Mouse (Mus musculus) embryonic stem cell, embryonic (primary cell): ENCODE results near the gene Bri3.

ENCODE experiments used
- CTCF ChIA-PET, 4 experiments: fragments of 300-600 bp in 2 of 4; fragments of 350-600 bp in 2 of 4; sonication (Branson Sonifier 250); formaldehyde crosslinking; loops; one replicate each; lab custom pipeline; 2022; ENCODE audit warnings: inconsistent platforms in 2 of 4; lab: Charles Lee
- POLR2A ChIA-PET, 4 experiments: fragments of 300-600 bp in 2 of 4; fragments of 350-600 bp in 2 of 4; sonication (Branson Sonifier 250); formaldehyde crosslinking; loops; one replicate each; lab custom pipeline; 2022; ENCODE audit warnings: antibody characterized with exemption in 4 of 4, inconsistent platforms in 1 of 4; lab: Charles Lee

Bri3 gene

DNA sequence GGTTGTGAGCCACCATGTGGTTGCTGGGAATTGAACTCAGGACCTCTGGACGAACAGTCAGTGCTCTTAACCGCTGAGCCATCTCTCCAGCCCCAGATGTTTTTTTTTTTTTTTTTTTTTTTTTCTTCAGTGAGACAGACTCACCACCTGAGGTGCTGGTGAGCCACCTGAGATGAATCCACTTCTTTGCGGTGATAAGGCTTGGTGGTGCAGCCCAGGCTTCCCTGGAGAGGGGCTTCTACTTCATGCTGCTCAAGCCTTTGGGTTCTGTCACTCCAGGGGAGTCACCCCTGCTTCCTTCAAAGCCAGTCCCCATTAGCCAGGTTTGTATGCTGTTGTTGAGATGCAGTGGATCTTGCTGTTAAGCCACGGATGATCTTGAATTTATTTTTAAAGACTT is 9.0 kb downstream of the Bri3 start:
- ChIA-PET CTCF (no interaction called here), POLR2A (interaction anchor here in 2 of 4 experiments (0.6 to 4.9 kb wide), 5 partner anchors 9 to 215 kb away, joined by 3 to 14 read pairs (median 3); no protein-coding TSS in a partner anchor)

DNA sequence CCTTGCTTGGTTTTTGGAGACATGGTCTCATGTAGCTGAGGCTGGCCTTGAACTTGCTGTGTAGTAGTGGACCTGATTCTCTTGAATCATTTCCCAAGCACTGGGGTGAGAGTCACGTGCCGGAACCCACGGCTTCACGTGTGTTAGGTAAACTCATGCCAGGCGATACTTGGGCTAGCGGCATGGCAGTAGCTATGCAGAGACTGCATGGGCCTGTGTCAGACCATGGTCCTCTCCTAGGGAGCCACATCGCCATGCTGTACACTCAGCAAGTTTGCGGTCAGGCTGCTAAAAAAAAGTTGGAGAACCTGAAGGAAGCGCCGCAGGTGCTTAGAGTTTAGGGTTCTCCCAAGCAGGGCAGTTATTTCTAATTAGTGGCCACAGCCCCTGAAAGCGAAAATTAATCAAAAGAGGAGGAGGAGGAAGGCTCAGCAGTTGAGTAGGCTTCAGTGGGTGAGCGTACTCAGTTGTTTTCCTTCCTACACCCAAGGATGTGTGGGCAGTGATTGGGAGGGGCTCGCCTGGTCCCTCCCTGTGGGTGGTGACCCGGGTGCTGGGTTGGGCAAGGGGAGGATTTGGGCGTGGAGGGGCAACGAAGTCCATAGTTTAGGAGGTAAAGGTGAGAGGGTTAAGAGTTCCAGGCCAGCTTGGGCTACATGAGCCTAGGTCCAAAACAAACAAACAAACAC is 10.0 kb downstream of the Bri3 start:
- POLR2A ChIA-PET: interaction anchor here in 3 of 4 experiments (0.6 to 2.2 kb wide), 19 partner anchors 8 to 916 kb away, joined by 3 to 12 read pairs (median 3); partner anchors contain the start of genes Baiap2l1 (in 3 of the 3) and Tecpr1 (in 1 of the 3)
- CTCF ChIA-PET: no interaction called here

DNA sequence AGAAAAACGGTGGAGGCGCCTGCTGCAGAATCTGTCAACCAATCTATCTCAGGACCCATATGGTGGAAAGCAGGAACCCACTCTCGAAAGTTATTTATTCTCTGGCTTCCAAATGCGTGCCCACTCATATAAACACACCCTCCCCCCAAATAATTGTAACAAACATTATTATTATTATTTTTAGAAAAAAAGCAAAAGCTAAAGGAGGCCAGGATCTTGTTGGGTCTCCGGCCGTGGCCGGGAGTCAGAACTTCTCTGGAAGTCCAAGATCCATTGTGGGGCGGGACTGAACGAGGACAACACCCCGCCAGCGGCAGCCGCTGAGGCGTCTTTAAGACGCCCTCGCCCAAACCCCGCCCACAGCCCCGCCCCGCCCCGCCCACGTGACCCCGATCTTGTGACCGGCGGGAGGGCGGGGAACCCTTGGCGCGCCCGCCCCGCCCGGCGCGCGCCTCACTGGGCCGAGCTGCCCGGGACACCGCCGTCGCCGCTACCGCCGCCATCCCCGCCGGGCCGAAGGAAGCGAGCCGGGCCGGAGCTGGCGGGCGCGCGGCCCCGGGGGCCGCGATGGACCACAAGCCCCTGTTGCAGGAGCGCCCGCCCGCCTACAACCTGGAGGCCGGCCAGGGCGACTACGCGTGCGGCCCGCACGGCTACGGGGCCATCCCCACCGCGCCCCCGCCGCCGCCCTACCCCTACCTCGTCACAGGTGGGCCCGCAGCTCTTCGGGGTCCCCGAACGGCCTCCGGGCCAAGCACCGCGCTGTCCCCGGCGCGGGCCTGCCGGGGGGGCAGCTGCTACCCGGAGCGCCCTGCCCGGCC is 10.8 kb downstream of the Bri3 start:
- ChIA-PET CTCF (interaction anchor here in 1 of 4 experiments (0.7 kb wide), 1 partner anchor 384 kb away, joined by 4 read pairs; no protein-coding TSS in a partner anchor), POLR2A (interaction anchor here in 3 of 4 experiments (0.6 to 2.2 kb wide), 23 partner anchors 8 to 1347 kb away, joined by 3 to 12 read pairs (median 3); partner anchors contain the start of genes Baiap2l1 (in 3 of the 3) and Tecpr1 (in 1 of the 3))

DNA sequence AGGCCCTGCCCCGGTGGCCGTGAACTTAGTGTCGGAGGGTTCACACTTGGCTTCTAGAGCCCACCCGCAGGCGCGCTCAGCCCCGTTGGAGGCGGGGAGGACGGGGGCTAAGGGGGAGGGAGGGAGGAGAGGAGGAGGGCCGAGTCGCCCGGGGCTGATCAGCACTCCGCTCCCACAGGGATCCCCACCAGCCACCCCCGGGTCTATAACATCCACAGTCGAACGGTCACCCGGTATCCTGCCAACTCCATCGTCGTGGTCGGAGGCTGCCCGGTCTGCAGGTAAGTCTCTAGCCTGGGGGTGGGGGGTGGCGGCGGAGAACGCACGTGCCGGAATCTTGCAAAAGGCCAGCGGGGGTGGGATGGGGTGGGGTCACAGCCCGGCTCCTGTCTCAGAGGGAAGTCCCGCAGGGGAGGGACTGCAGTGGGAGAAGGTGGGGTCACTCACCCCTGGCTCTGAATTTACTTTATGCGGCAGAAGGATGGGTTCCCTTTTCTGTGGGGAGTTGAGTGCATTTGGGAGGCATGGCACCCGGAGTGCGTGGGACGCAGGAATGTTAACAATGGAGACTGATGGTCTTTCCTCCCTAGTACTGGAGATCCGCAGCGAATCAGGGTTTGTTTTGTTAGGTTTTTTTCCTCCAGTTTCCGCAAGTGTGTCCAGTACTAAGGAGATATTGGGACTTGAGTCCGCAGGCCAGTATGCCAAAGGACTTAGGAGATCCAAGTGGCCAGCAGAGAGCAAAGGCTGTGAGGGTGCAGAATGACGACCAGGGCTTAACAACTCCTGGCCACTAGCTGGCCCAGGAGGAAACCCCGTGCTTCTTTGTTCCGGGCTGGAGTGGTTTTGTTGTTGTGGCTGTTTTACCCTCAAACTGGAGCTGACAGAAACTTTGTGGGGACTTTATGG is 11.6 kb downstream of the Bri3 start:
- ChIA-PET CTCF (interaction anchor here in 1 of 4 experiments (0.6 to 0.7 kb wide), 3 partner anchors 151 to 383 kb away, joined by 3 to 4 read pairs (median 4); no protein-coding TSS in a partner anchor), POLR2A (interaction anchor here in 3 of 4 experiments (0.5 to 2.2 kb wide), 27 partner anchors 9 to 1348 kb away, joined by 3 to 12 read pairs (median 3); partner anchors contain the start of genes Baiap2l1 (in 3 of the 3) and Tecpr1 (in 1 of the 3))

DNA sequence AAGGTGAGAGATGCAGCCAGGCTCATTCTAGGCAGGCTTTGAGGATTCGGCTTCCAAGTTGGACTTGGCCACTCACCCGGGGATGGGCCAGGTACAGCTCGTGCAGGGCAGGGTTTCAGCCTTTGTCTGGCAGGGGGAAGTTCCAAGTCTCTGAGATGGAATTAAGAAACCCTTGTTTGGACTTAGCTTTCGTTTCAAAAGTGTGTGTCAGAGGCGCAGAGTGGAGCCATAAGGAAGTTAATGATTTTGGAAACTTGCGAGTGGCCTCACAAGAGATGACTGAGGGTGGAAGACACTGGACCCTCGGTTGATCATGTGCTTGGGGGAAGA is 12.3 kb downstream of the Bri3 start:
- CTCF ChIA-PET: interaction anchor here in 1 of 4 experiments (0.6 to 0.7 kb wide), 3 partner anchors 101 to 153 kb away, joined by 3 to 4 read pairs (median 4); no protein-coding TSS in a partner anchor

DNA sequence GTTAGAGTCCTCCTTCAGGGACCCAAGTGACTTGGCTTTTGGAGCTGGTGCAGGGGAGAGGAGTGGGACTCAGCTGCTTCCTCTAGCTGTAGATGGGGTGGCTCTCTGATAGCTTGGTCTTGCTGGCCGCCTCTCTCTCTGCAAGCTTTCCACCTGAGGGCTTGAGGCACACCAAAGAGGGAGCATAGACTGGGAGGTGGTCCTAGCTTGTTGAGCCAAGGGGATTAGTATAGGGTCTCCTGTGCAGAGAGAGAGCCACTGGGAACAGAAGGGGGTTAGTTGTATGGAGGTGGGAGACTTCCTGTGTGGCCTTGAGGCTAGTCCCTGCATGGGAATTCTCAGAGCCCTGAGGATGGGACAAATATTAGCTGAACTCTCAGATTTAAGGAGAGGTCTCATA is 12.7 kb downstream of the Bri3 start:
- POLR2A ChIA-PET: interaction anchor here in 2 of 4 experiments (0.7 to 1.7 kb wide), 11 partner anchors 9 to 115 kb away, joined by 3 to 8 read pairs (median 3); partner anchors contain the start of gene Baiap2l1 (in 1 of the 2)
- CTCF ChIA-PET: interaction anchor here in 1 of 4 experiments (0.6 to 0.7 kb wide), 3 partner anchors 101 to 154 kb away, joined by 3 to 4 read pairs (median 4); no protein-coding TSS in a partner anchor

More for the DNA sequence above, 12.3 kb downstream of the Bri3 start:
- POLR2A ChIA-PET: interaction anchor here in 2 of 4 experiments (0.5 to 1.7 kb wide), 12 partner anchors 9 to 322 kb away, joined by 3 to 8 read pairs (median 3); partner anchors contain the start of gene Baiap2l1 (in 1 of the 2)

DNA sequence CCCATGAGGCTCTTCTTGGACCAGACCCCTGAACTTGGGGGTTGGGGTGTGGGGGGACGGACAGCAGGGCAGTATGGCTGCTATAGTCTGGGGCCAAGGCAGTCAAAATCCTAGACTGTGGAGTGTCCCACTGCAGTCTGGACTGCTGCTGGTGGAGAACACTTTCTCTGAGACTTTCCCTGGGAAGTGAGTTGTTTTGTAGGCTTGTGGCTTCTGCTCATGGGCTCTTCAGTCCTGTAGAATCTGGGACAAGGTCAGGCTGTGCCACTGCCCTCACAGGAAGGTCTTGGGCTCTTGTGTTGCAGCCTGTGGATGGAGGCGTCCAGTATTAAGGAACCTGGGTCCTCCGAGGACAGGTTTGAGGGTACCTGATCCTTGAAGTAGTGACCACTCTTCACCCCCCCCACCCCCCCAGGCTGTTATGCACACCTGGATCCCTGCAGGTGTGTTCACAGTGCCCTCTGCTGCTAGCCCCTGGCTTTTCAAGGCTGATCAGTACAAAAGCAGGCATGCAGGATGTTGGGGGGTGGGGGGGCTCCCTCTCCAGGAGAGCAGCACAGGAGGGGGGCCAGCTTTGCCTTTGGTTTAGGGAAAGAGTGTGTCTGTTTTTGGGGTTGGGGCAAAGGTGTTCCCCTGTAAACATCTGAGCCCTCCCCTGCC is 13.3 kb downstream of the Bri3 start:
- CTCF ChIA-PET: interaction anchor here in 1 of 4 experiments (0.7 kb wide), 1 partner anchor 102 kb away, joined by 4 read pairs; no protein-coding TSS in a partner anchor
- POLR2A ChIA-PET: interaction anchor here in 2 of 4 experiments (0.7 to 1.7 kb wide), 5 partner anchors 8 to 100 kb away, joined by 3 to 8 read pairs (median 3); partner anchors contain the start of gene Baiap2l1 (in 1 of the 2)

DNA sequence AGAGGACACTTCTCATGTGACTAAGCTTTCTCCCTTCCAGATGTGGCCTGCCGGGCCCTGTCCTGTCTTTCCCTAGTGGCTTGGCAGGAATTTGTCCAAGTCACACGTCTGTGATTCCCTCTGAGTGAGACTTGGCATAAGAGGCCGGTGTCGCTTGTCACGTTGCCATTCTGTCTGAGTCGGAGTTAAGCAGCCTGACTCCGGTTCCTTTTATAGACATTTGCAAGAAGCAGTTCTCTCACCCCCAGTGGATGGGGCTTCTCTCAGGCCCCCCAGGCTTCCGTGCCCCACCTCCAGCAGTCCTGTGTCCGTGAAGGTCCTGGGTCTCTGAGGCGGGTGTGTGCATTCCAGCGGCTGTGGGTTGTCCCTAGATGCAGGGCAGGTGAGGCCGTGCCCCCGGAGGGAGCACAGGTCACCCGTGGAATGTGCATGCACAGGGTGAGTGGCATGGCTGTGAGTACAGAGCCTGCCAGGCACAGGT is 13.9 kb downstream of the Bri3 start:
- ChIA-PET POLR2A (interaction anchor here in 2 of 4 experiments (0.7 to 1.6 kb wide), 4 partner anchors 9 to 51 kb away, joined by 3 to 6 read pairs (median 4); no protein-coding TSS in a partner anchor), CTCF (interaction anchor here in 1 of 4 experiments (0.7 kb wide), 1 partner anchor 51 kb away, joined by 4 read pairs; no protein-coding TSS in a partner anchor)

DNA sequence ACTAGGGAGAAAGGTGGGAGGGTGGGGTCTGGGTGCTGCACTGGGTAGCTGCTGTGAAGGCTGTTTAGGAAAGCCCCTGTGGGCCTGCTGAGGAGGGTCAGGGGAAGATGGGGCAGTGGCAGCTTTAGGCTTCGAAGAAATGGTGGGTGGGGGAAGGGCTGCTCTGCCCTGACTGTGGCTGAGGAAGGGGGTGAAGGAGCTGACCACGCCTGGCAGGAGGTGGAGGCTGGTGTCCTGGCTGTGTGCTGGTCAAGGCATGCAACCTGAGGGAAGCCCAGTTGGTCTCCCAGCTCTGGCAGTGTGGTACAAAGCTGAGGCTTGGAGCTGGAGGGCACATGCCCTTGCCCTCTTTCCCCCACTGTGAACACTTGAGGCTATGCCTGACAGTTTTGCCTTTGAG is 14.4 kb downstream of the Bri3 start:
- CTCF ChIA-PET: interaction anchor here in 2 of 4 experiments (0.6 to 1.1 kb wide), 3 partner anchors 9 to 51 kb away, joined by 4 read pairs; no protein-coding TSS in a partner anchor
- POLR2A ChIA-PET: interaction anchor here in 3 of 4 experiments (0.5 to 1.6 kb wide), 9 partner anchors 8 to 363 kb away, joined by 3 to 6 read pairs (median 4); partner anchors contain the start of gene Tecpr1 (in 2 of the 3)

DNA sequence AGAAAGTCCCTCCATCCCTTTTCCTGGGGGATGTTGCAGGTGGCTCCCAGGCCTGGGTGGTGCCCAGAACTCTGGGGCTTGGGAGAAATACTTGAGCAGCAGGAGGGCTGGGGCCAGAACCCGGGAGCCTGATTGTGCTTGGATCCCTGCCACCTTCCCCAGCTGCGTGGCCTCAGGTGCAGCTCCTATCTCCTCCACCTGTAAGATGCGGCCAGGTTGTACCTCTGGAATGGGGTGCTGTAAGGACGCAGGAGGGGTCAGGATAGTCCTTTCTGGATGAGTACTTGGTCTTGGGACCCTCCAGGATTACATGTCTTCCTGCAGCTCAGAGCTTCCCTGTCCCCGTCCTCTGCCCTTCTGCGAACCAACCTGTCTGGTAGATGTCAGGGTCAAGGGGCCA is 15.0 kb downstream of the Bri3 start:
- POLR2A ChIA-PET: interaction anchor here in 3 of 4 experiments (0.5 to 2.5 kb wide), 11 partner anchors 8 to 383 kb away, joined by 3 to 7 read pairs (median 4); partner anchors contain the start of genes Tecpr1 (in 2 of the 3) and Baiap2l1 (in 1 of the 3)
- CTCF ChIA-PET: interaction anchor here in 2 of 4 experiments (0.6 to 1.1 kb wide), 3 partner anchors 8 to 52 kb away, joined by 4 read pairs; no protein-coding TSS in a partner anchor

DNA sequence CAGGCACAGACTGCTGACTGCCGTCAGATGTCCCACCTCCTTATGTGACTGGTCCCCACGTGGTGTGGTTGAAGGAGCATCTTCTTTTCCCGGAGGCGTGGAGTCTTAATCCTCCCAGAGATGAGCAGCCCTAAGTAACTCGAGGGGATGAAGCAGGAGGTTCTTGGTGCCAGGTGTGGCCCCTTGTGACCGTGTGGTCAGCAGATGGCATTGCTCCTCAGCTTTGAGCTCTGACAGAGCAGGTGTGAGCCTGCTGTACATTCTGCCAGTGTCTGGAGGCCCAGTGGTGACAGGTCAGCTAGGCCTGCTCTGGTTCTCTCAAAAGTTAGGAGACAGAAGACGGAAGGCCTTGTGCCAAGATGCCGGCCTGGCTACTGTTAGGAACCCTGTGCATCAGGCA is 16.2 kb downstream of the Bri3 start:
- ChIA-PET CTCF (interaction anchor here in 1 of 4 experiments (0.5 kb wide), 1 partner anchor 219 kb away, joined by 6 read pairs; no protein-coding TSS in a partner anchor), POLR2A (interaction anchor here in 2 of 4 experiments (0.8 to 2.5 kb wide), 10 partner anchors 10 to 288 kb away, joined by 3 to 7 read pairs (median 3); partner anchors contain the start of genes Baiap2l1 (in 1 of the 2) and Tecpr1 (in 1 of the 2))

DNA sequence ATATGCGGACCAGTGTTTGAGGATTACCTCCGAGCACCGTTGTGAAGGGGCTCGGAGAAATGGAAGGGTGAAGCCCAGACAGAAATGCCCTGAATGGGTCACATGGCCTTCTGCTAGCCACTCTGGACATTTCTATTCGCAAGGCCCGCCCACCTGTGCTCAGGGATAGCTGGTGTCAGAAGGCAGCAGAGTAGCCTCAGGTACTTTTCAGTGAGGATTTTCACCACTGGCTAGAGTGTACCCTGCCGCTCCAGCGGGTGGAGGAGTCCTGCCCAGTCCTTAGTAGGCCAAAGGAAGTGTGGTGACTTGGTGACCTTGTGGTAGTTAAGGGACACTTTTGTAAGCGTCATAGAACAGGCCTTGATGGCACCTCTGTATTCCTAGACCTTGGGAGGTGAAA is 17.1 kb downstream of the Bri3 start:
- CTCF ChIA-PET: interaction anchor here in 2 of 4 experiments (0.6 to 1.1 kb wide), 2 partner anchors 54 to 575 kb away, joined by 4 to 5 read pairs; no protein-coding TSS in a partner anchor
- POLR2A ChIA-PET: interaction anchor here in 2 of 4 experiments (1.2 to 2.5 kb wide), 7 partner anchors 9 to 287 kb away, joined by 3 to 14 read pairs (median 4); partner anchors contain the start of genes Baiap2l1 (in 1 of the 2) and Tecpr1 (in 1 of the 2)

DNA sequence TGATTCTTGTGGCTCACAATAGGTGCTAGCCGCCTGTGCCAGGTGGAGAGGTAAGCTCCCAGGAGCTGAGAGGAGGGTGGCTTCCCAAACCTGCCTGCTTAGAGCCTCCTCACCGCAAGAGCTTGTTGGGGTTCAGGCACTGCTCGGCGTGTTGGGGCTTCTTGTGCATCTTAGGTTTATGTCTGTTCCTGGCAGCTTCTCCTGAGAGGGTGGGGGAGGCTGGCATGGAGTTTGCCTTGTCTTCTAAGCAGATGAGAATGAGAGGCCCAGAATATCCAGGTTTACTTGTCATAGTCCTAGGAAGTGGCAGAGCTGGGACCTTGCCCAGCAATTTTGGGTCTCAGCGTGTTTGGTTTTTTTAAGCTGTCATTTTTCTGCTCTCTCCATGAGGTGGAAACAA is 17.6 kb downstream of the Bri3 start:
- POLR2A ChIA-PET: interaction anchor here in 3 of 4 experiments (0.7 to 1.9 kb wide), 6 partner anchors 8 to 165 kb away, joined by 3 to 14 read pairs (median 4); partner anchors contain the start of gene Tecpr1 (in 1 of the 3)
- CTCF ChIA-PET: interaction anchor here (0.6 to 1.3 kb wide), 5 partner anchors 12 to 574 kb away, joined by 3 to 5 read pairs (median 3); no protein-coding TSS in a partner anchor

DNA sequence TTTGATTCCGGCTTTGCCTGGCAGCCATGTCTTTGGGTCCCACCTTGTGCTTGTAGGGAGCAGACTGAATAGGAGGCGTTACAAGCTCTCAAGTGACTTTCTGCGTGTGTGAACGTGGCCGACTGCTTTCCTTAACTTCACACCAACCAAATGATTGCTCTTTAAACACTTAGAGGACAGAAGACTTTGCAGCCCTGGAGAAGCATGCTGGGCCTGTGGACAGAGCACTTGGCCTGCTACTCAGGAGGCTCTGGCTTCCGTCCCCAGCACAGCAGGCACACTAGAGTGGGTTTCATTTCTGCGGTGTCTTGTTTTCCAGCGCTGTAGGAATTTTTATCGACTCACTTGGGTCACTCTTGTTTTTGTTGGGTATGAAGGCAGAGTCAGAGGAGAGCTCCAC is 18.8 kb downstream of the Bri3 start:
- ChIA-PET POLR2A (interaction anchor here in 3 of 4 experiments (0.6 to 1.7 kb wide), 9 partner anchors 12 to 335 kb away, joined by 3 to 14 read pairs (median 3); no protein-coding TSS in a partner anchor), CTCF (interaction anchor here in 1 of 4 experiments (1.1 to 1.3 kb wide), 2 partner anchors 464 to 480 kb away, joined by 3 read pairs; no protein-coding TSS in a partner anchor)

DNA sequence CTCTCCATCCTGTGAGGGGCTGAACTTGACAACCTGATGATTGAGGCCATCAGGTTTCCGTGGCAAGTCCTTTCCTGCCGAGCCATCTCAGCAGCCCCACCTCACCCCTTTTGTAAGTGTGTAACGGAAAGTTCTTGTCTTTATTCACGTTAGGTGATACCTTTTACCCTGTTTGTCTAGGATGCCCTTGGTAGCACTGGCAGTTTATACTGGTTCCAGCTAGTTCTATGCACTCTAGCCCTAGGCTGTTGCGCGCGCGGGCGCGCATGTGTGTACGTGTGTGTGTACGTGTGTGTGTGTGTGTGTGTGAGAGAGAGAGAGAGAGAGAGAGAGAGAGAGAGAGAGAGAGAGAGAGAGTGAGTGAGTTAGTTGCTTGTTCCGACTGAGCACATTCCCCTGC is 19.3 kb downstream of the Bri3 start:
- ChIA-PET CTCF (interaction anchor here in 1 of 4 experiments (1.1 kb wide), 1 partner anchor 480 kb away, joined by 3 read pairs; no protein-coding TSS in a partner anchor), POLR2A (interaction anchor here in 2 of 4 experiments (0.6 to 1.7 kb wide), 4 partner anchors 11 to 159 kb away, joined by 3 to 8 read pairs (median 3); no protein-coding TSS in a partner anchor)
